Mouse (Mus musculus): ENCODE measurements around the gene Mras. TPM values are rescaled to one million over a fixed set of nuclear protein-coding genes. Genes with fewer than 3 reads are reported as not detected.

Gene Mras
- 10 to 100 TPM; 81.7 to 99.5 TPM for total RNA-seq (2021)

DNA sequence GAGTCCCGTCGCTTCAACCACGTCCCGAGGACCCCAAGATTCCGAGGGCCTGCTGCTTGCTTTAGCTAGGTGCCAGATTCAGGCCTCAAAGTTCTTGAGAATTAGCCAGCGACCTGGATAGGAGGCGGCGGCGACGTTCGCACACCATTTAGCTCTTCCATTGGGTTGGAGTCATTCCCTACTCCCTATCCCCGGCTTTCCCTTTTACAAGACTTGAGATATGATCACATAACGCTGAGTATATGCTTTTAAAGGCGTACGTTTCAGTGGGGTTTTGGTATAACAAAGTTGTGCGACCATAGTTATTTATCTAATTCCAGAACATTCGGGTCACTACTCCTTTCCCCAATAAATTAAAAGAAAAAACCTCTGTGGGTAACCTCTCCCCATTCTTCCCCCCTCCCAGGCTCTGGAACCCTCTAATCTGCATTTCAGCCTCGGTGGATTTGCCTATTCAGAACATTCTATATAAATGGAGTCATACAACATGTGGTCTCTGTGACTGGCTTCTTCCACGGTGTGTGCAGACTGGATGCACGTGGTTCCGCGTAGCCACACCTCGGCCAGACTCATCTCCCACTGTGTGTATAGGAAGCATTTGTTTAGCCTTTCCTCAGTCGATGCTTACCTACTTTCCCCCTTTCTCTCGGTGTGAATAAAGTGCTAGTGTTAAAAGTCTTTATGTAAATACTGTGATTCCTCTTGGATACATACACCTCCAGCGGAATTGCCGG lies at the start of gene Mras:
Mras (minus strand) TSS at position 351 of the 734 bp plus-strand sequence.
- DNase-seq (ENCODE audit: extremely low spot score in 1 of 2, low spot score in 2 of 2), result no peak
- intact Hi-C loops (cut with DNase I), result no loop called here

- no peak for DNase-seq (ENCODE audit: extremely low spot score in 1 of 2, low spot score in 2 of 2)
- intact Hi-C loops (cut with DNase I), result loop anchor here (5.0 kb wide), 1 partner anchor 37 kb away; no protein-coding TSS in a partner anchor
Measured at GRCm38 (mm10) chr9:99485144-99485543, 48.0 kb upstream of the Mras start.

DNA sequence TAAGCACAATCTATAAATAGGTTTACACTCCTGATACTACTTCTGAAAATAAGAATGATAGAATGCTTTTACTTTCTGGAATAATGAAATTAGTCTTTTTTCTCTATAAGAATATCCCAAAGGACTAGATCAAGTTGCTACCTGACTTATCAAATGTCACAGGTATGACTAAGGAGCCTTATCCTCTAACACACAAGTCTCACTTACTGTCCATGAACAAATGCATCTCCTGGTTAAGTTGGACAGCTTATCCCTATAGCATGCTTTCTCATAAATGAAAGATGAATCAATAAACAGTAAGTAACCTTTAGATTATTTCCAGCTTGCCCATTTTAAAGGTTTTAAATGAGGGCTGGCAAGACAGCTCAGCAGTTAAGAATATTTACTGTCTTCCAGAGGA lies 47.5 kb upstream of the Mras start:
- no peak for DNase-seq (ENCODE audit: extremely low spot score in 1 of 2, low spot score in 2 of 2)
- intact Hi-C loops (cut with DNase I), result loop anchor here (5.0 kb wide), 1 partner anchor 38 kb away; no protein-coding TSS in a partner anchor

DNA sequence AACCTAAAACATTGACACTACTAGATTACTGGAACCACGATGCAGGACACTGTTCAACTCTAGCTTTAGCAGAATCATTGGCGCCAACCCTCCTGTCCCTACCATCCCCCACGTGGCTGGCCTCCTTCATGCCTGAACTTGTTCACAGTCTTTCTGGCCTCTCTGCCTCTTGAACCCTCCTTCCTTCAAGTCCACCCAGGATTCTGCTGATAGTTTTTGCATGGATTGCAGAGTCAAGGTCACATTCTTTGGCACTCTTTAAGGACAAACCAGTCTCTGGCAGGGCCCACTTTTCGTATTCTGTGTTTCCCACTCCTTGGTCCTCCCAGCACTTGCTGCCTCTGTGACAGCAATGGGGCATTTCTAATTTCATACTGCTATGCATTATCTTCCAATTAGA lies 46.0 kb upstream of the Mras start:
- intact Hi-C loops (cut with DNase I), result no loop called here
- DNase-seq (ENCODE audit: extremely low spot score in 1 of 2, low spot score in 2 of 2), result no peak

DNA sequence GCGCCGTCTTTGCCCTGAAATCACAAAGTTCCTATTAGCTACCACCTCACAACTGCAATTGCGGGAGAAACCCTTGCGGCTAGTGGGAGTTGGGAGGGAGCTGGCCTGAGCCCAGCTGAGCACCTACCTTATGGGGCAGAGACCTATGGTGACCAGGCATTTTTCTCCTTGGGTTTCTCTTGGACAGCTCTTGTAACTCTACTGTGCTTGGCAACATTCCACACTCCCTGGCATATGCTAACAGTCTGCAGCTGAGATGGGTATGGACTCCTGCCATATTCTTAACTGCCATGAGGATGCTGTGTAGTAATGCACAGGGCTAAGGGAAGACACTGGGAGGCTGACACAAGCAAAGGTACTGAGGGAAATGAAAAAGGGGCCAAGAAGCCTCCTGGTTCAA lies 43.6 kb upstream of the Mras start:
- intact Hi-C loops (cut with DNase I), result no loop called here
- peak in 1 of 2 experiments; percentile 42 for DNase-seq (ENCODE audit: extremely low spot score in 1 of 2, low spot score in 2 of 2)

- peak; percentile 7 to 56 for DNase-seq (ENCODE audit: extremely low spot score in 1 of 2, low spot score in 2 of 2)
- intact Hi-C loops (cut with DNase I), result no loop called here
Measured at GRCm38 (mm10) chr9:99479181-99479711, 42.1 kb upstream of the Mras start.

GRCm38 (mm10) chr9:99471334-99471733 lies 34.2 kb upstream of the Mras start:
- DNase-seq (ENCODE audit: extremely low spot score in 1 of 2, low spot score in 2 of 2), result no peak
- intact Hi-C loops (cut with DNase I), result no loop called here

GRCm38 (mm10) chr9:99470347-99471092 lies 33.3 kb upstream of the Mras start:
- no peak for DNase-seq (ENCODE audit: extremely low spot score in 1 of 2, low spot score in 2 of 2)
- intact Hi-C loops (cut with DNase I), result no loop called here

DNA sequence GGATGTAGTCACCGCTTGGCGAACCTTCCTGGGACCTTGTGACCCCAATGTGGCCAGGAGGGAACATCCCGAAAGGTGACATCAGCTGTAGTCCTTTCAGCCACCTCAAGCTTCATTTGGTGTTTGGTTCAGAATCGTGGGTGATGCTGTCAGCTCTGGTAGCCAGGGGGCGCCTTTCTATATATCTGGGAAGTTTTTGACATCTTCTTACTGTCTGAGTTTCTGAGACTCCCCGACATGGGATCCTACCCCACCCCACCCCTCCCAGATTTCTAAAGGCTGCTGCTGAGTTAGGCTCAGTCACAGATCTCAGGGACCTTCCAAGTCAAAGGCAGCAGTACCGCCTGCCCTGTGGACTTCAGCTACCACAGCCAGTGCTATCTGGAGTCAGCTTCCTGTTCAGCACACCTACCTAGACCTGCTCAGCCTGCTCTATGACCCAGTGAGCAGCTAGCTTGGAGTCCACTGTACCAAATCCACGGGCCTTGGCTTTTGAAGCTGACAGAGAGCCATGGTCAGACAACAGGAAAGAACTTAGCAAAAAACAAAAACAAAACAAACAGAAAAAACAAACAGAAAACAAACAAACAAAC lies 32.6 kb upstream of the Mras start:
- intact Hi-C loops (cut with DNase I), result no loop called here
- no peak for DNase-seq (ENCODE audit: extremely low spot score in 1 of 2, low spot score in 2 of 2)

- no peak for DNase-seq (ENCODE audit: extremely low spot score in 1 of 2, low spot score in 2 of 2)
- intact Hi-C loops (cut with DNase I), result no loop called here
Measured at GRCm38 (mm10) chr9:99468572-99468971, 31.4 kb upstream of the Mras start.

GRCm38 (mm10) chr9:99464876-99465275 lies 27.7 kb upstream of the Mras start:
- no peak for DNase-seq (ENCODE audit: extremely low spot score in 1 of 2, low spot score in 2 of 2)

GRCm38 (mm10) chr9:99459730-99460129 lies 22.5 kb upstream of the Mras start:
- intact Hi-C loops (cut with DNase I), result loop anchor here (10.0 kb wide), 2 partner anchors 475 to 845 kb away; partner anchors contain the start of gene Faim
- no peak for DNase-seq (ENCODE audit: extremely low spot score in 1 of 2, low spot score in 2 of 2)

More at GRCm38 (mm10) chr9:99464876-99465275, 27.7 kb upstream of the Mras start:
- intact Hi-C loops (cut with DNase I), result no loop called here

DNA sequence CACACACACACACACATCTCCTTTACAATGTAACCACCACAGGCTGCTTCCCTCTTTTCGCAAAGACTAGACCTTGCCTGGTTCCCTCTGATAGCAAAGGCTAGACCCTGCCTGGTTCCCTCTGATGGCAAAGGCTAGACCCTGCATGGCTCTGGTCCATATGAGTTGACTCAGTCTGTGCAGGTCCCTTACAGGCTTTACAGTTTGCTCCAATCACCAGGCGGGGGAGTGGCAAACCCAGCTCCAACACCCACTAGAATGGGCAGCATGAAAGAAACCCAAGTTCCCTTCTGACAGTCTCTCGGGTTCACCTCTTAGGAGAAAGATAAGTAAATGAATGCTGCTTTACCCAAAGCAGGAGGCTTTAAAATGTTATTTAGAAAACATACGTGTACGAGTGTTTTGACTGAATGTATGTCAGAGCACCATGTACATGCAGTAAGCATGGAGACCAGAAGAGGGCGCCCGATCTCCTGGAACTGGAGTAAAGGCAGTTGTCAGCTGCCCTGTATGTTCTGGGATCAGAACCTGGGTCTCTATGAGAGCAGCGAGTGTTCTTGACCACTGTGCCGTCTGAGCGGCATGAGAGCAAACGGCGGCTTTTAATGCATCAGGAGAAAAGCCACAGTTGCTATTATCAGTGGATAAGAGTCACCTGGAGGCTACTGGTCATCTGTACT lies 21.5 kb upstream of the Mras start:
- intact Hi-C loops (cut with DNase I), result loop anchor here (10.0 kb wide), 2 partner anchors 474 to 844 kb away; partner anchors contain the start of gene Faim
- peak in 1 of 2 experiments; percentile 47 for DNase-seq (ENCODE audit: extremely low spot score in 1 of 2, low spot score in 2 of 2)

DNA sequence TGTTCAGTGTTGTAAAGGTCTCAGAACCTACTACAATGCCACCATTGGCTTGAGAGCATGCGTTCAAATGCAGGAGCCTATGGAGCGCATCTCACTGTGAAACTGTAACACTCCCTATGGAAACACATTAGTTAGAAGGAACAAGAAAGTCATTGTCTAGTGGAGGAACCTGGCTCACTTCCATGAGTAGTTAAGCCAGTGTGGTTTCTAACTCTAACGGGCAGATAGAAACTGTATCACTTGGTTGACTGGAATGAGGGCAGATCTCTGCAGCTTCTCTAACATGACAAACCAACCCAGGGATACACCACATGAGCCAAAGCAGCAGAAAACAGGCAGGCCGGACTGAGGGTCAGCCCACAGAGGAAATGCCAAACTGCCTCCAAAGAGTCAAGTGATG lies 17.0 kb upstream of the Mras start:
- DNase-seq (ENCODE audit: extremely low spot score in 1 of 2, low spot score in 2 of 2), result no peak
- intact Hi-C loops (cut with DNase I), result loop anchor here (10.0 kb wide), 2 partner anchors 469 to 839 kb away; partner anchors contain the start of gene Faim

DNA sequence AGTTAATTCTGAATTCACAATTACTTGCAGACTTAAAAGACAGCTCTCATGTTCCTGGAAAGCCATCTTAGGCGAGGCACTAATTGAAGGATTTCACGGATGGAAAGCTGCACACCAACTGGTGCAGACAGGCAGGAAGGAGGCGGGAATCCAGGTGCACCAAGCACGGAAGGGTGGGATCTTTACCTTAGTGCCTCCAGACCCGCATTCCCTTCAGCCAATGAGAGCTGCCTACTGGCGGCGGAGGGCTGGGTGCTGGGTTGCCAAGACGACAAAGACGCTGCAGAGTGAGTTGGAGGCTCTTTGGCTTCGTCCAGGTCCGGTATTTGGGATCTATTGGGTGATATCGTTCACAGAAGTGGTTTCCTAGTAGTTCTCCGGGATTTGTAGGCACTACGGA lies 14.0 kb upstream of the Mras start, which contains the start of gene Nme9:
Nme9 (plus strand) TSS at position 315 of the 400 bp plus-strand sequence.
- no peak for DNase-seq (ENCODE audit: extremely low spot score in 1 of 2, low spot score in 2 of 2)
- intact Hi-C loops (cut with DNase I), result loop anchor here (2.0 to 10.0 kb wide), 3 partner anchors 386 to 836 kb away; partner anchors contain the start of gene Faim

DNA sequence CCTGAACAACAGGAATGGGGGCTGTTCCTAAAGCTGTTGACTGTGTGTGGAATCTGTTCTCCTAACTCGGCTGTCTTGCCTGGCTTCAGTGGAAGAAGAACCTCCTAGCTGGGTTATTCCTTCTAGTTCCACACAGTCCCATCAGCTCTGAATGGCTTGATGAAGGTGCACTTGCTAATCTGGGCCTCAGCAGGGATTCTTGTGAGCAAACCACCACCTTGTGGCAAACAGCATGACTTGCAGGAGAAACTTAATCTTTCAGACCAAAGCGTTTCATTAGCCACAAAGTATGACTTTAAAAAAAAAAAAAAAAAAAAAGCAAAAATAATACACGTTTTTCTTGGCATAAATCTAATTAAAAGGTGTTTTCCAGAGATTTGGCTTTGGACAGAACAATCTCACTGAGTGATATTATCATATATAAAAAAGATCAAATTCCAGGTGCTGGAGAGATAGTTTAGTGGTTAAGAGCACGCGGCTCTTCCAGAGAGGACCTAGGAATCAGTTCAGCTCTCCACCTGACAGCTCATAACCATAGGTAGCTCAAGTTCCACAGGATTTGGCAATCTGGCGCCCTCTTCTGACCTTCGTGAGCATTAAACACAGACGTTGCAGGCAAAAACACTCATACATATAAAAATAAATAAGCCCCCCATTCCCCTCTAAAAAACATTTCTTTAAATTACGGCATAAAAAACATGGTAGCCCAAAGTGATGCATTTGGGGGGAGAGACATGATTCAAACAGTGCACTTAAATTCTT lies 12.9 kb upstream of the Mras start:
- peak in 1 of 2 experiments; percentile 58 for DNase-seq (ENCODE audit: extremely low spot score in 1 of 2, low spot score in 2 of 2)
- intact Hi-C loops (cut with DNase I), result loop anchor here (2.0 to 10.0 kb wide), 5 partner anchors 63 to 835 kb away; partner anchors contain the start of genes Cep70 and Faim

DNA sequence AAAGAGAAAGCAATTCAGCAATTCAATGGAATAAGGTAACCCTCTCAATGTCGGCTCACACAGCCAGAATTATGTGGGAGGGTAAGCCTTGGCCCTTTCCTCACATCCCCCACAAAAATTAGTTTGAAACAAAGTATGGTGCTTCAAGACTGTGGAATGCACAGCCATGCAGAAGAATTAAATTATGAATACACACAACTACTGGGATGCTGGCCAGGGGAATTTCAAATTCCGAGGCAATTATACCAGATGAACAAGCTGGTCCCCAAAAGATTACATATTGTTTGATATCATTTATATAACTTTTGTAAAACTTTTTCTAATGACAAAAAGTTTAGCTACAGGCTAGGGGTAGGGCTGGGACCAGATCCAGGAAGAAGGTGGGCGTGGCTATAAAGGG lies 10.1 kb upstream of the Mras start:
- DNase-seq (ENCODE audit: extremely low spot score in 1 of 2, low spot score in 2 of 2), result no peak
- intact Hi-C loops (cut with DNase I), result loop anchor here (5.0 kb wide), 2 partner anchors 60 to 205 kb away; partner anchors contain the start of gene Cep70

DNA sequence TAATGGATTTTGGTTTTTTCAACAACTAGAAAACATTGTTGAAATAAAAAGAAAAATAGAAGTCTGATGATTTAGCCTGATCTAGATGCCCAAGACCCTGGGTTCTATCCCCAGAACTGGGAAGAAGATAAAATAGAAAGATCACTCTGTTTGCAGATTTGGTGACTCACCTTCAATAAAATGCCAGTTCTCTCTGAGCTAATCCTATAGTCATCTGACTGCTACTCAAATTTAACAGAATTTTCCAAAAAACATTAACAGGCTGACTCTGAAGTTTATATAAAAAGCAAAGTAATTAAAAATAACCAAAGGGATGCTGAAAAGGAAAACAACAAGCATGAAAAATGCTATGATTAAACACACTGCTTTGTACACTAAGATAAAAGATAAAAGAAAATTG lies 9.1 kb upstream of the Mras start:
- no peak for DNase-seq (ENCODE audit: extremely low spot score in 1 of 2, low spot score in 2 of 2)
- intact Hi-C loops (cut with DNase I), result loop anchor here (5.0 kb wide), 2 partner anchors 59 to 204 kb away; partner anchors contain the start of gene Cep70

All from left cerebral cortex, postnatal 10 days (tissue).